In genomic region chr15:56764957-56765482, GRCm38 (mm10) we compare ENCODE assay signal across 9 mouse cellular contexts.
DNase-seq lines count a peak whose midpoint lies in the region; ATAC-seq and TF ChIP-seq lines count a peak whose summit lies in the region.
"Had no signal": no experiment of that assay in that cellular context is flagged by ENCODE, and none has a peak within 500 bp of the region (broad histone marks: within the 10 kb centered on the region; RNA-seq: fewer than 3 reads in every experiment).

No protein-coding gene starts in this region.

- peak overlapping the region; percentile 46 for H3K4me2 ChIP-seq in intestine, embryonic 15.5 days (replicated peaks)
- H3K4me2 ChIP-seq in midbrain, postnatal 0 days (ENCODE audit: low read depth, low read length, poor library complexity, severe bottlenecking): 0 out of 2 replicates have a peak overlapping the region, but pooled peaks have one; percentile 20
- H3K4me2 ChIP-seq: liver, embryonic 15.5 days had no signal

- peak; percentile 6 for DNase-seq in ovary, adult 18-20 months (ENCODE audit: low spot score)
- DNase-seq in ovary, postnatal 10 days (ENCODE audit: low spot score): no peak
- peak; percentile 14 to 18 for DNase-seq in gastrocnemius, postnatal 4 days (ENCODE audit: low spot score in 2 of 2)
- DNase-seq in midbrain, postnatal 0 days (ENCODE audit: low spot score): no peak
- no peak for DNase-seq in right cerebral cortex, postnatal 25 days
- DNase-seq in frontal cortex, postnatal 36 days (ENCODE audit: low spot score in 2 of 2): no peak
- DNase-seq in left cerebral cortex, postnatal 14 days (ENCODE audit: low spot score in 2 of 2): no peak

- 0 out of 2 replicates have a peak, but pooled peaks cover 9% of the 10 kb centered on the region for H3K4me1 ChIP-seq in intestine, embryonic 15.5 days (replicated peaks)
- H3K4me1 ChIP-seq in midbrain, postnatal 0 days (ENCODE audit: insufficient read depth, low read length): no peaks in the 10 kb centered on the region
- H3K4me1 ChIP-seq: liver, embryonic 15.5 days had no signal

- 9% methylated on average over 9 of the region's 9 CpGs for WGBS in intestine, embryonic 15.5 days
- 38% methylated on average over 9 of the region's 9 CpGs for WGBS in midbrain, postnatal 0 days

- H3K36me3 ChIP-seq in intestine, embryonic 15.5 days: no peaks in the 10 kb centered on the region
- H3K36me3 ChIP-seq in midbrain, postnatal 0 days (ENCODE audit: insufficient read depth, low read length): no peaks in the 10 kb centered on the region
- H3K36me3 ChIP-seq: liver, embryonic 15.5 days had no signal

- ATAC-seq in intestine, embryonic 15.5 days: peak; percentile 92
- no peak for ATAC-seq in midbrain, postnatal 0 days (ENCODE audit: low FRiP score)

- no peak overlapping the region for H3K4me3 ChIP-seq in intestine, embryonic 15.5 days (replicated peaks)
- no peak overlapping the region for H3K4me3 ChIP-seq in midbrain, postnatal 0 days (ENCODE audit: low read depth, low read length)
- H3K4me3 ChIP-seq: liver, embryonic 15.5 days had no signal

- no peaks in the 10 kb centered on the region for H3K9me3 ChIP-seq in intestine, embryonic 15.5 days
- no peaks in the 10 kb centered on the region for H3K9me3 ChIP-seq in midbrain, postnatal 0 days (ENCODE audit: low read length)
- H3K9me3 ChIP-seq: liver, embryonic 15.5 days had no signal

- H3K9ac ChIP-seq in intestine, embryonic 15.5 days: no peak overlapping the region
- H3K9ac ChIP-seq in midbrain, postnatal 0 days (replicated peaks; ENCODE audit: low read length, poor library complexity, severe bottlenecking): no peak overlapping the region
- H3K9ac ChIP-seq: liver, embryonic 15.5 days had no signal

- intact Hi-C loops in left cerebral cortex, postnatal 14 days (cut with DNase I): no loop called here

- no peak for TF ChIP-seq CTCF in midbrain, postnatal 0 days (IDR thresholded peaks at IDR 0.05)

- peak overlapping the region; percentile 64 for H3K27ac ChIP-seq in intestine, embryonic 15.5 days
- no peak overlapping the region for H3K27ac ChIP-seq in midbrain, postnatal 0 days (ENCODE audit: low read depth, low read length)
- H3K27ac ChIP-seq: liver, embryonic 15.5 days had no signal

- no peaks in the 10 kb centered on the region for H3K27me3 ChIP-seq in intestine, embryonic 15.5 days (replicated peaks)
- no peaks in the 10 kb centered on the region for H3K27me3 ChIP-seq in midbrain, postnatal 0 days (ENCODE audit: insufficient read depth, low read length)
- H3K27me3 ChIP-seq: liver, embryonic 15.5 days had no signal

Comparison
In these comparisons a context has a peak if more than half of its experiments do, and no peak if none do; other contexts are left out.
1. DNase-seq: peak in ovary, adult 18-20 months (single experiment) and gastrocnemius, postnatal 4 days (2 of 2); none in ovary, postnatal 10 days (single experiment), midbrain, postnatal 0 days (single experiment), right cerebral cortex, postnatal 25 days (single experiment), frontal cortex, postnatal 36 days (0 of 2) and left cerebral cortex, postnatal 14 days (0 of 2).